Mouse (Mus musculus) liver, embryonic 14.5 days (tissue): ENCODE measurements around the gene Crip1.

Experiments used
- CTCF ChIP-seq: IDR thresholded peaks from 2 replicates; pipeline ENCODE4 v1.5.1; 2016; ENCODE audit warnings: antibody characterized with exemption, low read depth, control low read depth
- EP300 ChIP-seq: IDR thresholded peaks from 2 replicates; pipeline ENCODE4 v1.6.1; 2016; ENCODE audit warnings: antibody characterized with exemption, low read depth

DNA sequence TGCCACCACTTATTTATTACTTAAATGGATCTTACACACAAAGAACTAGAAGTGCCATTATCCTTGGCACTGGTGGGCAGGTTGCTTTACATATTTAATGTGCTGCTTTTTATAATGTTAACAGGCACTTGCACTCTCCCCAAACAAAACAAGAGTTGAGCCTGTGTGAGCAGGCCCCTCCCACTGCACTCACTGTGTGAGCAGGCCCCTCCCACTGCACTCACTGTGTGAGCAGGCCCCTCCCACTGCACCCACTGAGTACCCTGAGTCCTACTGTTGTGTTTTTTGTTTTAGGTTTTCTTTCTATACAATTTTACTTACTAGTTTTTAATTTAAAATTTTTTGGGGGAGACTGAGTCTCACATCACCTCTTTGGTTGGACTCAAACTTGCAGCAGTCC, 55.9 kb downstream of the Crip1 start:
- no peak for TF ChIP-seq CTCF
- TF ChIP-seq EP300: no peak
